Mouse (Mus musculus): ENCODE results near the gene Cnnm3. TPM values are rescaled to one million over a fixed set of nuclear protein-coding genes. Genes with fewer than 3 reads are reported as not detected.

The Cnnm3 gene
- polyA plus RNA-seq, 1 experiment = 46.2 TPM

- H3K27ac ChIP-seq (ENCODE audit: insufficient read depth, low read length) = no peak overlapping the region
- 91% methylated on average over 6 of the region's 6 CpGs for WGBS
- TF ChIP-seq POLR2A (IDR thresholded peaks at IDR 0.05; ENCODE audit: borderline replicate concordance, insufficient read depth, low read length) (no peak), CTCF (IDR thresholded peaks at IDR 0.05; ENCODE audit: borderline replicate concordance, insufficient read depth, low read depth, low read length) (no peak)
- H3K4me3 ChIP-seq (replicated peaks; ENCODE audit: insufficient read depth, low read depth, low read length) = no peak overlapping the region
- peaks cover 28% of the 10 kb centered on the region for H3K4me1 ChIP-seq (ENCODE audit: control insufficient read depth, insufficient read depth, low read length)
- DNase-seq = no peak
- no peaks in the 10 kb centered on the region for H3K27me3 ChIP-seq (ENCODE audit: control insufficient read depth, insufficient read depth, low read length)
These were observed 65.5 kb downstream of the Cnnm3 start for GRCm38 (mm10) chr1:36576991-36577675.

Other genes with a start within 250 kb of the Cnnm3 start
- 0.93 and 1.0 TPM in 2 replicates for gene Neurl3, start 237.2 kb upstream of the Cnnm3 start, polyA plus RNA-seq (2012; rRNA removed)
- gene Arid5a, start 204.1 kb upstream of the Cnnm3 start, polyA plus RNA-seq (2012; rRNA removed) = 9.9 and 10.7 TPM in 2 replicates
- 72.1 and 75.5 TPM in 2 replicates for gene Kansl3, start 142.7 kb upstream of the Cnnm3 start, polyA plus RNA-seq (2012; rRNA removed)
- gene Fer1l5, start 139.6 kb upstream of the Cnnm3 start, polyA plus RNA-seq (2012; rRNA removed) = not detected in 2 replicates
- gene Lman2l, start 66.6 kb upstream of the Cnnm3 start, polyA plus RNA-seq (2012; rRNA removed) = 37.9 and 41.9 TPM in 2 replicates
- 12.2 and 14.6 TPM in 2 replicates for gene Cnnm4, start 40.2 kb upstream of the Cnnm3 start, polyA plus RNA-seq (2012; rRNA removed)
- 14.4 and 15.2 TPM in 2 replicates for gene Ankrd23, start 25.0 kb downstream of the Cnnm3 start, polyA plus RNA-seq (2012; rRNA removed)
- gene Gm42417, start 27.6 kb downstream of the Cnnm3 start, polyA plus RNA-seq (2012; rRNA removed) = 0.05 and 0.40 TPM in 2 replicates
- 30.8 and 37.5 TPM in 2 replicates for gene Ankrd39, start 35.6 kb downstream of the Cnnm3 start, polyA plus RNA-seq (2012; rRNA removed)
- gene Sema4c, start 46.5 kb downstream of the Cnnm3 start, polyA plus RNA-seq (2012; rRNA removed) = 23.8 and 28.5 TPM in 2 replicates
- 1.1 and 1.4 TPM in 2 replicates for gene Fam178b, start 171.3 kb downstream of the Cnnm3 start, polyA plus RNA-seq (2012; rRNA removed)
- 812 and 891 TPM in 2 replicates for gene Cox5b, start 179.6 kb downstream of the Cnnm3 start, polyA plus RNA-seq (2012; rRNA removed)
- gene 4933424G06Rik, start 198.3 kb downstream of the Cnnm3 start, polyA plus RNA-seq (2012; rRNA removed) = 0.16 and 0.21 TPM in 2 replicates
- gene Actr1b, start 202.6 kb downstream of the Cnnm3 start, polyA plus RNA-seq (2012; rRNA removed) = 371 and 376 TPM in 2 replicates
- 1.5 and 1.8 TPM in 2 replicates for gene Zap70, start 249.9 kb downstream of the Cnnm3 start, polyA plus RNA-seq (2012; rRNA removed)